ENCODE assay signal across 12 mouse cellular contexts in the genomic region with DNA sequence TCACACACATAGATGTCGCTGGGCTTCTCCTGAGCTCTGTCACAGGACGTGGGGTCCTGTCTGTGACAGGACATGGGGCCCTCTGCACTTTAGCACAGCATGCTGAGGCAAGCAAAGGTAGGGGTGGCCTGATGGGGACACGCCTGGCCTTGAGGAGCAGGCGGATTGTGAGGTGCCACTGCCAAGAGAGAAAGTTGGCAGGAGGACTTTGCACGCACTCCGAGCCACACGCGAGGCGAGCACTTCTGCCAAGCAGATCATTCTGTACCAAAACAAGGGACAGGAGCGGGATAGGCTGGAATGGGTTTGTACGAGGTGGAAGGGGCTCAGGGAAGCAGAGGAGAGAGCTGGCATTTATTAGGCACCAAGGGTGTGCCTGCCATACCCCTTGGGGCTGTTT.
"Had no signal": no experiment of that assay in that cellular context is flagged by ENCODE, and none has a peak within 500 bp of the region (broad histone marks: within the 10 kb centered on the region; RNA-seq: fewer than 3 reads in every experiment).

No protein-coding gene starts in this region.

- H3K4me3 ChIP-seq: limb, embryonic 15.5 days; midbrain, embryonic 12.5 days; neural tube, embryonic 13.5 days had no signal

- H3K9ac ChIP-seq: limb, embryonic 15.5 days; liver, embryonic 14.5 days; midbrain, embryonic 12.5 days; neural tube, embryonic 13.5 days had no signal

- H3K9me3 ChIP-seq: limb, embryonic 15.5 days; midbrain, embryonic 12.5 days had no signal

- H3K4me2 ChIP-seq: limb, embryonic 15.5 days; midbrain, embryonic 12.5 days; neural tube, embryonic 13.5 days had no signal

- H3K27me3 ChIP-seq: limb, embryonic 15.5 days; midbrain, embryonic 12.5 days had no signal

- DNase-seq: kidney, postnatal 25 days; lung, adult 18-20 months; retina, postnatal 1 day; right cerebral cortex, postnatal 4 days; spleen, adult 18-20 months; thymus, adult 18-20 months; thymus, postnatal 14 days had no signal

- ATAC-seq: midbrain, embryonic 16.5 days had no signal

- H3K27ac ChIP-seq: limb, embryonic 15.5 days; liver, embryonic 14.5 days; midbrain, embryonic 12.5 days; neural tube, embryonic 13.5 days had no signal

- H3K4me1 ChIP-seq: midbrain, embryonic 12.5 days had no signal

- H3K36me3 ChIP-seq: limb, embryonic 15.5 days; midbrain, embryonic 12.5 days; neural tube, embryonic 13.5 days had no signal
